Mouse (Mus musculus) left cerebral cortex, postnatal 4 days (tissue): Measurements from ENCODE around the gene Olfr483. TPM values are rescaled to one million over a fixed set of nuclear protein-coding genes. Genes with fewer than 3 reads are reported as not detected.

Experiments
- DNase-seq: peaks from one replicate; pipeline ENCODE4 v3.0.0-alpha.2; 2022
- intact Hi-C: fragments of 180-260 bp; cut with DNase I; formaldehyde crosslinking; loops from one replicate; pipeline ENCODE4 v1.15.1; 2025
- total RNA-seq, 2 experiments: library from RNA; stranded (reverse); gene quantifications; 2 replicates each; pipeline ENCODE4 v1.2.3; 2021

Gene Olfr483
- total RNA-seq: not detected

- intact Hi-C loops: no loop called here
- DNase-seq: no peak
These were observed at the start of gene Olfr483 for GRCm38 (mm10) chr7:108100549-108100948. TSS of gene Olfr483 (plus strand) at chr7:108100849.

GRCm38 (mm10) chr7:108067246-108067645 is 33.4 kb upstream of the Olfr483 start, which contains the start of gene Olfr480:
TSS of gene Olfr480 (minus strand) at chr7:108067346.
- DNase-seq: no peak
- intact Hi-C loops: no loop called here

DNA sequence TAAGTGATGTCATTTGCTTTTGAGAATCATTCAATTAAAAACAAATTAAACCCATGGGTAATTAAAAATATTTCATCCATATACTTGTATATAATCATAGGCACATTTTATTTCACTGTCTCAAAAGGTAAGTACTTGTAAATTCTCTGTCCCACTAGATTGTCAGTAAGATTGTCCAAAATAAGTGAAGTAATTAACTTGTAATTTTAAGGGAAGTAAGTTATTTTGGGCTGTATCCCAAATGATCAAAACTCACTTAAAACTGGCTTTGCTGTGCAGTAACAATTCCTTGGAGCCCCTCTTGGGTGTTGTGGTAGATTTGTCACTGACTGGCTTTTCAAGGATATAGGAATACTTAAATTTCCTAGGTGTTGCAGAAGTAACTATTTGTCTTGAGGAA is 21.1 kb upstream of the Olfr483 start, which contains the start of gene Olfr481:
Olfr481 (plus strand) TSS at position 301 of the 400 bp plus-strand sequence.
- intact Hi-C loops: no loop called here
- DNase-seq: no peak

DNA sequence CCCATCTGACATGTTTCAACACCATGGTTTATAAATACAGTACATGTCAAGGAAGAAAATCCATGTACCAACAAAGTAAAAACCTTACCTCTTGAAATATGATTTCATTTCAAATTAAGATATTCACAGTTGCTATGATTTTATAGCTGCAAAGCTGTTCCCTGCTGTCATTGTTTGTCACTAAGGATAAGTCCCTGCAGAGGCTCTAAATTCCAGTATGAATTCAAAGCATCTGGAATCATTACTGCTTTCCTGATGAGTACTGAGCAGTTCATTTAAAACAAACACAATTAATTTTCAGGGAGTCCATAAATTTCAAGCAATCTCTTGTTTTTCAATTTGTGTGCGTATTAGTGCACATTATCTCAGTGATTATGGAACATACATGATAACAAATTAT is 3.2 kb upstream of the Olfr483 start, which contains the start of gene Olfr482:
Olfr482 (minus strand) TSS at position 101 of the 400 bp plus-strand sequence.
- intact Hi-C loops: no loop called here
- DNase-seq: no peak

- intact Hi-C loops: no loop called here
- DNase-seq: no peak
These were observed 20.0 kb downstream of the Olfr483 start for GRCm38 (mm10) chr7:108120681-108121080.

DNA sequence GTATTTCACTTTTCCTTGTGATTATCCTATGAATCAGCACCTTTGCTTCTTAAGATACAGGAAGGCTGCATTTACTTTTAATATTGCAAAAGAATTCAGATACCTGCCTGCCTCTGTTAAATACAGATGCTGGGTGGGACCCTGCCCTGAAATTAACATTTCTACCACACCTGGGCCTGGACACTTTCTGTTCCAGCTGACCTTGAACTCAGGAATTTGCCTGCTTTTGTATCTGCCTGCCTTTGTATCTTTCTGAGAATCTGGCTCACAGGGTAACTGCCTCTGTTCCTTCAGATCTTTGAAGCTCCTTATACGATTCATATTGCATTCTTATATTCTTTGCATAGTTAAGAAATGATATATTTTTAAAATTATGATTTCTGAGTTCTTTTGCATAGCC is 20.8 kb downstream of the Olfr483 start:
- no peak for DNase-seq
- intact Hi-C loops: no loop called here

GRCm38 (mm10) chr7:108127349-108127748 is 26.7 kb downstream of the Olfr483 start, which contains the start of gene Olfr484:
TSS of gene Olfr484 (minus strand) at chr7:108127449.
- DNase-seq: no peak
- intact Hi-C loops: no loop called here

Other genes with a start within 250 kb of the Olfr483 start
- gene Olfr472, start 202.9 kb upstream of the Olfr483 start, total RNA-seq: not detected
- not detected for gene Olfr473, start 170.4 kb upstream of the Olfr483 start, total RNA-seq
- gene Olfr474, start 146.2 kb upstream of the Olfr483 start, total RNA-seq: not detected
- gene Olfr476, start 136.0 kb upstream of the Olfr483 start, total RNA-seq: not detected
- gene Olfr477, start 114.2 kb upstream of the Olfr483 start, total RNA-seq: not detected
- gene Olfr478, start 66.9 kb upstream of the Olfr483 start, total RNA-seq: not detected
- gene Olfr479, start 50.2 kb upstream of the Olfr483 start, total RNA-seq: not detected
- gene Olfr480, start 33.5 kb upstream of the Olfr483 start, total RNA-seq: not detected
- not detected for gene Olfr481, start 21.0 kb upstream of the Olfr483 start, total RNA-seq
- 1 to 10 TPM; 1.7 to 1.9 TPM for gene Olfr482, start 3.3 kb upstream of the Olfr483 start, total RNA-seq
- not detected for gene Olfr484, start 26.6 kb downstream of the Olfr483 start, total RNA-seq
- not detected for gene Olfr485, start 59.0 kb downstream of the Olfr483 start, total RNA-seq
- gene Olfr486, start 71.9 kb downstream of the Olfr483 start, total RNA-seq: not detected
- gene Olfr487, start 113.8 kb downstream of the Olfr483 start, total RNA-seq: not detected
- not detected for gene Olfr488, start 157.5 kb downstream of the Olfr483 start, total RNA-seq
- not detected for gene Olfr490, start 188.1 kb downstream of the Olfr483 start, total RNA-seq
- gene Olfr491, start 212.6 kb downstream of the Olfr483 start, total RNA-seq: not detected
- not detected for gene Olfr492, start 222.8 kb downstream of the Olfr483 start, total RNA-seq
- not detected for gene Olfr493, start 246.1 kb downstream of the Olfr483 start, total RNA-seq